Mouse (Mus musculus): ENCODE data around the gene Sptlc2.

- TF ChIP-seq TAL1 (IDR thresholded peaks at IDR 0.05; ENCODE audit: low read length) (no peak), GATA1 (IDR thresholded peaks at IDR 0.05; ENCODE audit: low read length) (no peak)
Measured at GRCm38 (mm10) chr12:87313098-87313497, 75.1 kb downstream of the Sptlc2 start.

Measured in erythroblast, embryonic 14.5 days (primary cell).